Mouse (Mus musculus) right cerebral cortex, postnatal 4 days (tissue): ENCODE results near the gene Nos1ap.

Experiments used
- DNase-seq: peaks from one replicate; pipeline ENCODE4 v3.0.0-alpha.2; 2022

Nos1ap gene

GRCm38 (mm10) chr1:170455910-170456700, 133.6 kb downstream of the Nos1ap start:
- DNase-seq, result no peak

GRCm38 (mm10) chr1:170455387-170455786, 134.3 kb downstream of the Nos1ap start:
- no peak for DNase-seq

- DNase-seq, result no peak
Observed at GRCm38 (mm10) chr1:170453455-170453854, 136.2 kb downstream of the Nos1ap start.

GRCm38 (mm10) chr1:170448244-170448643, 141.4 kb downstream of the Nos1ap start:
- no peak for DNase-seq

GRCm38 (mm10) chr1:170445458-170445857, 144.2 kb downstream of the Nos1ap start:
- no peak for DNase-seq

GRCm38 (mm10) chr1:170440367-170440766, 149.3 kb downstream of the Nos1ap start:
- DNase-seq, result no peak

- DNase-seq, result no peak
Observed at GRCm38 (mm10) chr1:170438471-170439151, 151.1 kb downstream of the Nos1ap start.

- DNase-seq, result no peak
Observed at GRCm38 (mm10) chr1:170434146-170434545, 155.5 kb downstream of the Nos1ap start.

- DNase-seq, result no peak
Observed at GRCm38 (mm10) chr1:170433661-170434060, 156.0 kb downstream of the Nos1ap start.

GRCm38 (mm10) chr1:170432288-170432687, 157.4 kb downstream of the Nos1ap start:
- no peak for DNase-seq

GRCm38 (mm10) chr1:170431312-170431711, 158.3 kb downstream of the Nos1ap start:
- no peak for DNase-seq

GRCm38 (mm10) chr1:170430660-170431059, 159.0 kb downstream of the Nos1ap start:
- DNase-seq, result no peak

GRCm38 (mm10) chr1:170429656-170430055, 160.0 kb downstream of the Nos1ap start:
- DNase-seq, result no peak

- DNase-seq, result no peak
Observed at GRCm38 (mm10) chr1:170428141-170428540, 161.5 kb downstream of the Nos1ap start.

- no peak for DNase-seq
Observed at GRCm38 (mm10) chr1:170424258-170424889, 165.3 kb downstream of the Nos1ap start.

- no peak for DNase-seq
Observed at GRCm38 (mm10) chr1:170423048-170423447, 166.6 kb downstream of the Nos1ap start.

GRCm38 (mm10) chr1:170422188-170422587, 167.5 kb downstream of the Nos1ap start:
- DNase-seq, result no peak

GRCm38 (mm10) chr1:170419961-170420360, 169.7 kb downstream of the Nos1ap start:
- no peak for DNase-seq

GRCm38 (mm10) chr1:170418131-170418530, 171.5 kb downstream of the Nos1ap start:
- DNase-seq, result no peak

GRCm38 (mm10) chr1:170416967-170417366, 172.7 kb downstream of the Nos1ap start:
- no peak for DNase-seq

GRCm38 (mm10) chr1:170416206-170416605, 173.5 kb downstream of the Nos1ap start:
- DNase-seq, result no peak

GRCm38 (mm10) chr1:170415395-170415794, 174.3 kb downstream of the Nos1ap start:
- DNase-seq, result no peak

- DNase-seq, result no peak
Observed at GRCm38 (mm10) chr1:170410402-170411191, 179.1 kb downstream of the Nos1ap start.
